Mouse (Mus musculus) limb, embryonic 15.5 days (tissue): ENCODE measurements at regions not wholly inside any gene's neighbourhood (a gene's known extent, or its start where the extent isn't known, plus 50 kb on each side); places are given as distances from the start of the nearest gene placed in this dataset.
"Not testable (repeated sequence)": the region's sequence is repeated elsewhere in the genome, so short reads cannot be mapped to it uniquely, and the experiment has no call there.

Source experiments
- ATAC-seq: fragments of 200-750 bp; cut with Nextera tagmentation; 2 replicates; pipeline ENCODE4 v1.8.0; 2017; ENCODE audit warnings: low read depth, moderate TSS enrichment; ENCODE audit not compliant: insufficient number of reproducible peaks, low FRiP score, low TSS enrichment
- H3K27ac ChIP-seq: fragments of 300-500 bp; sonication (generic); 2 replicates; pipeline ENCODE4 v1.5.1; 2015; ENCODE audit warnings: moderate library complexity, mild to moderate bottlenecking, inconsistent platforms
- H3K27me3 ChIP-seq: fragments of 300-500 bp; sonication (generic); 2 replicates; pipeline ENCODE4 v1.6.1; 2015; ENCODE audit warnings: inconsistent platforms
- H3K36me3 ChIP-seq: fragments of 300-500 bp; sonication (generic); 2 replicates; pipeline ENCODE4 v1.6.1; 2015; ENCODE audit warnings: inconsistent platforms
- H3K4me1 ChIP-seq: fragments of 300-500 bp; sonication (generic); 2 replicates; pipeline ENCODE4 v1.6.1; 2015; ENCODE audit warnings: inconsistent platforms
- H3K4me2 ChIP-seq: fragments of 300-500 bp; sonication (generic); 2 replicates; pipeline ENCODE4 v1.6.1; 2015; ENCODE audit warnings: mild to moderate bottlenecking, inconsistent platforms
- H3K4me3 ChIP-seq: fragments of 300-500 bp; sonication (generic); 2 replicates; pipeline ENCODE4 v1.5.1; 2015; ENCODE audit warnings: mild to moderate bottlenecking, inconsistent platforms
- H3K9ac ChIP-seq: fragments of 300-500 bp; sonication (generic); 2 replicates; pipeline ENCODE4 v1.6.1; 2015; ENCODE audit warnings: inconsistent platforms
- H3K9me3 ChIP-seq: fragments of 300-500 bp; sonication (generic); 2 replicates; pipeline ENCODE4 v1.6.1; 2016; ENCODE audit warnings: inconsistent platforms
- WGBS: fragments of 180-500 bp; shearing (Covaris S2); methylation state at CpG from one replicate; pipeline ENCODE4 v1.1.7; 2015; 5-methylcytosine and 5-hydroxymethylcytosine counted together

- H3K36me3 ChIP-seq, H3K4me1 ChIP-seq, H3K9me3 ChIP-seq, ATAC-seq, H3K4me3 ChIP-seq, H3K4me2 ChIP-seq, H3K9ac ChIP-seq, H3K27ac ChIP-seq, H3K27me3 ChIP-seq: not testable (repeated sequence)
- WGBS = 91% methylated on average over 16 of the region's 16 CpGs
These were observed 55.0 kb upstream of the Zfp990 start for GRCm38 (mm10) chr4:145455573-145455972.

- 75% methylated on average over 2 of the region's 2 CpGs for WGBS
- no peak overlapping the region for H3K4me3 ChIP-seq
- H3K27ac ChIP-seq = no peak overlapping the region
- H3K9ac ChIP-seq = no peak overlapping the region
- 0 out of 2 replicates have a peak, but pooled peaks have one; percentile 19 for ATAC-seq
- H3K4me1 ChIP-seq = no peaks in the 10 kb centered on the region
- H3K36me3 ChIP-seq = no peaks in the 10 kb centered on the region
- no peak overlapping the region for H3K4me2 ChIP-seq
- peaks cover 12% of the 10 kb centered on the region for H3K9me3 ChIP-seq
- H3K27me3 ChIP-seq = no peaks in the 10 kb centered on the region
These were observed 62.0 kb upstream of the Zfp990 start for GRCm38 (mm10) chr4:145448586-145448985.

- not testable (repeated sequence) for H3K9ac ChIP-seq, H3K4me1 ChIP-seq, H3K27me3 ChIP-seq, H3K4me2 ChIP-seq, H3K36me3 ChIP-seq, H3K27ac ChIP-seq, H3K4me3 ChIP-seq, ATAC-seq
- H3K9me3 ChIP-seq = peaks cover 22% of the 10 kb centered on the region
- WGBS = 78% methylated on average over 1 of the region's 1 CpGs
These were observed 73.8 kb upstream of the Zfp990 start for GRCm38 (mm10) chr4:145436718-145437117.

- WGBS = 82% methylated on average over 1 of the region's 1 CpGs
- H3K4me3 ChIP-seq = no peak overlapping the region
- H3K4me2 ChIP-seq = no peak overlapping the region
- no peak for ATAC-seq
- H3K9me3 ChIP-seq = peaks cover 16% of the 10 kb centered on the region; the same call in 1 of the 2 replicates
- H3K9ac ChIP-seq = no peak overlapping the region
- no peak overlapping the region for H3K27ac ChIP-seq
- H3K36me3 ChIP-seq = no peaks in the 10 kb centered on the region
- no peaks in the 10 kb centered on the region for H3K4me1 ChIP-seq
- H3K27me3 ChIP-seq = no peaks in the 10 kb centered on the region
These were observed 76.0 kb upstream of the Zfp990 start for GRCm38 (mm10) chr4:145434519-145434918.

- no peaks in the 10 kb centered on the region for H3K27me3 ChIP-seq
- H3K4me3 ChIP-seq = no peak overlapping the region
- WGBS = 67% methylated on average over 6 of the region's 6 CpGs
- no peaks in the 10 kb centered on the region for H3K4me1 ChIP-seq
- H3K27ac ChIP-seq = no peak overlapping the region
- no peak for ATAC-seq
- no peak overlapping the region for H3K9ac ChIP-seq
- H3K9me3 ChIP-seq = peaks cover 15% of the 10 kb centered on the region; the same call in 1 of the 2 replicates
- H3K36me3 ChIP-seq = no peaks in the 10 kb centered on the region
- no peak overlapping the region for H3K4me2 ChIP-seq
These were observed 76.5 kb upstream of the Zfp990 start for GRCm38 (mm10) chr4:145434071-145434470.

GRCm38 (mm10) chr4:145433235-145433634 is 77.3 kb upstream of the Zfp990 start:
- not testable (repeated sequence) for ATAC-seq, H3K4me3 ChIP-seq, H3K36me3 ChIP-seq, H3K27me3 ChIP-seq, H3K27ac ChIP-seq, H3K4me1 ChIP-seq, H3K4me2 ChIP-seq, H3K9ac ChIP-seq
- peaks cover 10% of the 10 kb centered on the region; the same call in 1 of the 2 replicates for H3K9me3 ChIP-seq
- WGBS = 44% methylated on average over 1 of the region's 1 CpGs

- Histone ChIP-seq H3K4me2 (no peak overlapping the region), H3K4me1 (no peaks in the 10 kb centered on the region), H3K9ac (no peak overlapping the region), H3K27me3 (no peaks in the 10 kb centered on the region), H3K27ac (no peak overlapping the region), H3K36me3 (no peaks in the 10 kb centered on the region), H3K4me3 (no peak overlapping the region), H3K9me3 (peaks cover 10% of the 10 kb centered on the region; the same call in 1 of the 2 replicates)
- no peak for ATAC-seq
- 68% methylated on average over 8 of the region's 8 CpGs for WGBS
These were observed 78.4 kb upstream of the Zfp990 start for GRCm38 (mm10) chr4:145431910-145432765.

- H3K9me3 ChIP-seq, H3K4me3 ChIP-seq, ATAC-seq, H3K4me2 ChIP-seq, H3K36me3 ChIP-seq, H3K9ac ChIP-seq, H3K4me1 ChIP-seq, H3K27me3 ChIP-seq, H3K27ac ChIP-seq: not testable (repeated sequence)
- 51% methylated on average over 4 of the region's 4 CpGs for WGBS
These were observed 92.7 kb upstream of the Zfp990 start for GRCm38 (mm10) chr4:145417837-145418236.

- Histone ChIP-seq H3K27me3 (no peaks in the 10 kb centered on the region), H3K36me3 (no peaks in the 10 kb centered on the region), H3K9me3 (no peaks in the 10 kb centered on the region; the same call in 1 of the 2 replicates), H3K4me2 (no peak overlapping the region), H3K27ac (no peak overlapping the region), H3K4me1 (no peaks in the 10 kb centered on the region), H3K4me3 (no peak overlapping the region), H3K9ac (no peak overlapping the region)
- 47% methylated on average over 1 of the region's 1 CpGs for WGBS
- no peak for ATAC-seq
These were observed 96.2 kb upstream of the Tnfrsf8 start for GRCm38 (mm10) chr4:145411141-145411540.

GRCm38 (mm10) chr4:145409796-145410475 is 95.0 kb upstream of the Tnfrsf8 start:
- no peaks in the 10 kb centered on the region for H3K4me1 ChIP-seq
- 73% methylated on average over 5 of the region's 5 CpGs for WGBS
- no peak for ATAC-seq

GRCm38 (mm10) chr4:145406050-145406449 is 91.1 kb upstream of the Tnfrsf8 start:
- H3K9me3 ChIP-seq, H3K36me3 ChIP-seq, H3K4me3 ChIP-seq, ATAC-seq, H3K4me1 ChIP-seq, H3K27ac ChIP-seq, H3K4me2 ChIP-seq, H3K27me3 ChIP-seq, H3K9ac ChIP-seq: not testable (repeated sequence)
- WGBS = 67% methylated on average over 1 of the region's 1 CpGs

More at GRCm38 (mm10) chr4:145409796-145410475, 95.0 kb upstream of the Tnfrsf8 start:
- H3K4me3 ChIP-seq = no peak overlapping the region
- H3K36me3 ChIP-seq = no peaks in the 10 kb centered on the region
- H3K9me3 ChIP-seq = no peaks in the 10 kb centered on the region; the same call in 1 of the 2 replicates
- H3K9ac ChIP-seq = no peak overlapping the region
- no peak overlapping the region for H3K4me2 ChIP-seq
- H3K27me3 ChIP-seq = no peaks in the 10 kb centered on the region
- no peak overlapping the region for H3K27ac ChIP-seq

- ATAC-seq, H3K27me3 ChIP-seq, H3K36me3 ChIP-seq, H3K9ac ChIP-seq, H3K4me3 ChIP-seq, H3K4me1 ChIP-seq, H3K4me2 ChIP-seq, H3K27ac ChIP-seq, H3K9me3 ChIP-seq: not testable (repeated sequence)
- 71% methylated on average over 6 of the region's 6 CpGs for WGBS
These were observed 89.3 kb upstream of the Tnfrsf8 start for GRCm38 (mm10) chr4:145404230-145404629.
